Mouse (Mus musculus): ENCODE measurements around the gene Hoxa9.

Gene Hoxa9

GRCm38 (mm10) chr6:52230516-52231165 is at the start of gene Hoxa9:
Hoxa9 (minus strand) TSS chr6:52231089.
- peak in 1 of 2 experiments; percentile 24 for DNase-seq

GRCm38 (mm10) chr6:52276920-52277319 is 46.0 kb upstream of the Hoxa9 start:
- DNase-seq = no peak

- DNase-seq = no peak
Measured at GRCm38 (mm10) chr6:52276382-52276781, 45.5 kb upstream of the Hoxa9 start.

- no peak for DNase-seq
Measured at GRCm38 (mm10) chr6:52275563-52276280, 44.8 kb upstream of the Hoxa9 start.

GRCm38 (mm10) chr6:52274576-52274975 is 43.7 kb upstream of the Hoxa9 start:
- no peak for DNase-seq

GRCm38 (mm10) chr6:52273656-52274280 is 42.9 kb upstream of the Hoxa9 start:
- no peak for DNase-seq

GRCm38 (mm10) chr6:52272766-52273655 is 42.1 kb upstream of the Hoxa9 start:
- no peak for DNase-seq

- DNase-seq = peak; percentile 37 to 71
Measured at GRCm38 (mm10) chr6:52270494-52271480, 39.9 kb upstream of the Hoxa9 start.

- no peak for DNase-seq
Measured at GRCm38 (mm10) chr6:52268756-52269155, 37.9 kb upstream of the Hoxa9 start.

GRCm38 (mm10) chr6:52268341-52268740 is 37.5 kb upstream of the Hoxa9 start:
- no peak for DNase-seq

GRCm38 (mm10) chr6:52267691-52268090 is 36.8 kb upstream of the Hoxa9 start:
- no peak for DNase-seq

- no peak for DNase-seq
Measured at GRCm38 (mm10) chr6:52267221-52267620, 36.3 kb upstream of the Hoxa9 start.

- DNase-seq = no peak
Measured at GRCm38 (mm10) chr6:52266666-52266985, 35.7 kb upstream of the Hoxa9 start.

- DNase-seq = no peak
Measured at GRCm38 (mm10) chr6:52265913-52266665, 35.2 kb upstream of the Hoxa9 start.

GRCm38 (mm10) chr6:52265306-52265912 is 34.5 kb upstream of the Hoxa9 start:
- peak in 1 of 2 experiments; percentile 11 for DNase-seq

GRCm38 (mm10) chr6:52264106-52264790 is 33.4 kb upstream of the Hoxa9 start:
- no peak for DNase-seq

GRCm38 (mm10) chr6:52263321-52263585 is 32.4 kb upstream of the Hoxa9 start:
- DNase-seq = no peak

- DNase-seq = no peak
Measured at GRCm38 (mm10) chr6:52262463-52263320, 31.8 kb upstream of the Hoxa9 start.

GRCm38 (mm10) chr6:52261751-52262462 is 31.0 kb upstream of the Hoxa9 start:
- no peak for DNase-seq
